Mouse (Mus musculus) heart, postnatal 0 days (tissue): ENCODE results near the gene Reep3.

ENCODE experiments used
- CTCF ChIP-seq: IDR thresholded peaks from 2 replicates; pipeline ENCODE4 v1.5.1; 2016; ENCODE audit warnings: antibody characterized with exemption, control low read depth, low read depth
- EP300 ChIP-seq: IDR thresholded peaks from 2 replicates; pipeline ENCODE4 v1.6.1; 2016; ENCODE audit warnings: antibody characterized with exemption, low read depth

- TF ChIP-seq EP300 (no peak), CTCF (no peak)
These were observed 126.2 kb downstream of the Reep3 start for GRCm38 (mm10) chr10:66970336-66971115.
